Mouse (Mus musculus) megakaryocyte, embryonic 14.5 days (primary cell): ENCODE data around the gene Flt1.

Experiments used
- FLI1 ChIP-seq: IDR thresholded peaks from 2 replicates; pipeline ENCODE4 v1.6.1; 2012; ENCODE audit warnings: low read length, inconsistent platforms, mixed read lengths
- GATA1 ChIP-seq: IDR thresholded peaks from 3 replicates; pipeline ENCODE4 v1.6.1; 2012; ENCODE audit warnings: mixed read lengths, low read length, inconsistent platforms, borderline replicate concordance

GRCm38 (mm10) chr5:147761275-147761674, 35.5 kb upstream of the Flt1 start:
- no peak for TF ChIP-seq FLI1
- no peak for TF ChIP-seq GATA1
